Mouse (Mus musculus) limb, embryonic 11.5 days (tissue): Measurements from ENCODE around the gene Tspan17. TPM values are rescaled to one million over a fixed set of nuclear protein-coding genes. Genes with fewer than 3 reads are reported as not detected.
A peak's percentile ranks its signal among the peaks of the same experiment; 100 is the strongest.

ENCODE experiments used
- ATAC-seq: fragments of 200-750 bp; cut with Nextera tagmentation; 2 replicates; pipeline ENCODE4 v1.8.0; 2017; ENCODE audit warnings: low read depth; ENCODE audit not compliant: insufficient number of reproducible peaks, low FRiP score, low TSS enrichment
- DNase-seq: peaks from one replicate; pipeline ENCODE4 v3.0.0-alpha.2; 2015; ENCODE audit warnings: low spot score
- H3K27ac ChIP-seq: fragments of 300-500 bp; sonication (generic); replicated peaks from 2 replicates; pipeline ENCODE4 v1.5.1; 2014; ENCODE audit warnings: low read depth, mild to moderate bottlenecking, low read length
- H3K27me3 ChIP-seq: fragments of 300-500 bp; sonication (generic); 2 replicates; pipeline ENCODE4 v1.6.1; 2014; ENCODE audit warnings: mild to moderate bottlenecking, low read length, mixed read lengths; ENCODE audit not compliant: control insufficient read depth, insufficient read depth
- H3K36me3 ChIP-seq: fragments of 300-500 bp; sonication (generic); 2 replicates; pipeline ENCODE4 v1.6.1; 2014; ENCODE audit warnings: mild to moderate bottlenecking, low read length, moderate library complexity, mixed read lengths; ENCODE audit not compliant: control insufficient read depth, insufficient read depth
- H3K4me1 ChIP-seq: fragments of 300-500 bp; sonication (generic); 2 replicates; pipeline ENCODE4 v1.6.1; 2014; ENCODE audit warnings: low read length, mixed read lengths; ENCODE audit not compliant: control insufficient read depth, insufficient read depth
- H3K4me2 ChIP-seq: fragments of 300-500 bp; sonication (generic); 2 replicates; pipeline ENCODE4 v1.6.1; 2014; ENCODE audit warnings: low read depth, mild to moderate bottlenecking, moderate library complexity; ENCODE audit not compliant: severe bottlenecking
- H3K4me3 ChIP-seq: fragments of 300-500 bp; sonication (generic); 2 replicates; pipeline ENCODE4 v1.5.1; 2014; ENCODE audit warnings: low read depth, low read length
- H3K9ac ChIP-seq: fragments of 300-500 bp; sonication (generic); 2 replicates; pipeline ENCODE4 v1.6.1; 2014; ENCODE audit warnings: mild to moderate bottlenecking, low read length
- H3K9me3 ChIP-seq: fragments of 300-500 bp; sonication (generic); 2 replicates; pipeline ENCODE4 v1.6.1; 2016; ENCODE audit warnings: low read length; ENCODE audit not compliant: control insufficient read depth
- WGBS: fragments of 180-500 bp; shearing (Covaris S2); extraction: QIAGEN DNeasy Blood & Tissue Kit; methylation state at CpG from one replicate; pipeline ENCODE4 v1.1.7; 2014; 5-methylcytosine and 5-hydroxymethylcytosine counted together
- polyA plus RNA-seq: library from polyadenylated mRNA; unstranded; fragments of >200 nt; fragmentation: Nextera tagmentation; extraction: Ambion mirVana; gene quantifications from 2 replicates; pipeline ENCODE4 v1.2.1, GENCODE M21; 2014

Gene Tspan17
- polyA plus RNA-seq, 1 experiment from 2014 or later: 1.8 TPM

GRCm38 (mm10) chr13:54758756-54759470 lies 30.3 kb upstream of the Tspan17 start:
- WGBS: 1% methylated on average over 29 of the region's 29 CpGs
- DNase-seq: no peak
- Histone ChIP-seq H3K4me1 (peaks cover 17% of the 10 kb centered on the region), H3K4me3 (no peak overlapping the region), H3K36me3 (no peaks in the 10 kb centered on the region), H3K27me3 (peaks cover 25% of the 10 kb centered on the region), H3K27ac (no peak overlapping the region), H3K9me3 (no peaks in the 10 kb centered on the region), H3K4me2 (peak overlapping the region; percentile 54; the same call in 1 of the 2 replicates), H3K9ac (no peak overlapping the region)
- ATAC-seq: no peak; the same call in 1 of the 2 replicates

GRCm38 (mm10) chr13:54759496-54759895 lies 29.7 kb upstream of the Tspan17 start:
- no peaks in the 10 kb centered on the region for H3K36me3 ChIP-seq
- peaks cover 17% of the 10 kb centered on the region for H3K4me1 ChIP-seq
- no peak overlapping the region for H3K4me2 ChIP-seq
- WGBS: 20% methylated on average over 7 of the region's 7 CpGs
- peaks cover 31% of the 10 kb centered on the region for H3K27me3 ChIP-seq
- no peak overlapping the region for H3K27ac ChIP-seq
- no peak overlapping the region for H3K9ac ChIP-seq
- ATAC-seq (no peak), DNase-seq (no peak)
- H3K4me3 ChIP-seq: no peak overlapping the region
- H3K9me3 ChIP-seq: no peaks in the 10 kb centered on the region

- DNase-seq: peak; percentile 66
- no peak for ATAC-seq
- H3K27me3 ChIP-seq: peaks cover 38% of the 10 kb centered on the region
- no peak overlapping the region for H3K27ac ChIP-seq
- H3K9ac ChIP-seq: no peak overlapping the region
- no peaks in the 10 kb centered on the region for H3K36me3 ChIP-seq
- peaks cover 17% of the 10 kb centered on the region for H3K4me1 ChIP-seq
- H3K4me3 ChIP-seq: no peak overlapping the region
- H3K4me2 ChIP-seq: no peak overlapping the region
- H3K9me3 ChIP-seq: no peaks in the 10 kb centered on the region
- 47% methylated on average over 8 of the region's 8 CpGs for WGBS
Observed at GRCm38 (mm10) chr13:54760164-54760795, 28.9 kb upstream of the Tspan17 start.

- Histone ChIP-seq H3K27ac (no peak overlapping the region), H3K9me3 (no peaks in the 10 kb centered on the region), H3K36me3 (no peaks in the 10 kb centered on the region), H3K4me1 (peaks cover 17% of the 10 kb centered on the region), H3K9ac (no peak overlapping the region), H3K4me3 (no peak overlapping the region), H3K27me3 (peaks cover 43% of the 10 kb centered on the region), H3K4me2 (no peak overlapping the region)
- ATAC-seq: no peak
- WGBS: 86% methylated on average over 7 of the region's 7 CpGs
- no peak for DNase-seq
Observed at GRCm38 (mm10) chr13:54760906-54761305, 28.3 kb upstream of the Tspan17 start.

- Histone ChIP-seq H3K27me3 (peaks cover 54% of the 10 kb centered on the region), H3K36me3 (no peaks in the 10 kb centered on the region), H3K4me3 (peak overlapping the region; percentile 26), H3K9ac (no peak overlapping the region), H3K27ac (no peak overlapping the region), H3K9me3 (no peaks in the 10 kb centered on the region), H3K4me2 (peak overlapping the region; percentile 49), H3K4me1 (no peaks in the 10 kb centered on the region; the same call in 1 of the 2 replicates)
- ATAC-seq: no peak
- peak; percentile 25 for DNase-seq
- 4% methylated on average over 44 of the region's 44 CpGs for WGBS
Observed at GRCm38 (mm10) chr13:54765281-54766191, 23.6 kb upstream of the Tspan17 start.

- Histone ChIP-seq H3K9ac (no peak within 1 kb of the TSS), H3K4me3 (peak within 1 kb of the TSS; percentile 26), H3K9me3 (no peaks in the 10 kb centered on the region), H3K27ac (no peak within 1 kb of the TSS), H3K4me1 (no peaks in the 10 kb centered on the region; the same call in 1 of the 2 replicates), H3K27me3 (peaks cover 52% of the 10 kb centered on the region), H3K4me2 (peak within 1 kb of the TSS; percentile 49), H3K36me3 (no peaks in the 10 kb centered on the region)
- DNase-seq (peak; percentile 77), ATAC-seq (no peak)
- WGBS: 2% methylated on average over 35 of the region's 35 CpGs
Observed at GRCm38 (mm10) chr13:54766192-54766768, 22.9 kb upstream of the Tspan17 start, which contains the start of gene Sncb. Sncb (minus strand) TSS chr13:54766595.

GRCm38 (mm10) chr13:54767012-54767411 lies 22.2 kb upstream of the Tspan17 start:
- ATAC-seq (no peak), DNase-seq (no peak)
- Histone ChIP-seq H3K27ac (no peak overlapping the region), H3K4me2 (no peak overlapping the region), H3K36me3 (no peaks in the 10 kb centered on the region), H3K4me3 (no peak overlapping the region), H3K9ac (no peak overlapping the region), H3K9me3 (no peaks in the 10 kb centered on the region), H3K27me3 (peaks cover 52% of the 10 kb centered on the region), H3K4me1 (no peaks in the 10 kb centered on the region; the same call in 1 of the 2 replicates)
- WGBS: 73% methylated on average over 4 of the region's 4 CpGs

GRCm38 (mm10) chr13:54780592-54780991 lies 8.6 kb upstream of the Tspan17 start:
- Histone ChIP-seq H3K4me3 (no peak overlapping the region), H3K36me3 (no peaks in the 10 kb centered on the region), H3K9ac (no peak overlapping the region), H3K4me2 (no peak overlapping the region), H3K27me3 (no peaks in the 10 kb centered on the region), H3K27ac (no peak overlapping the region), H3K9me3 (no peaks in the 10 kb centered on the region), H3K4me1 (no peaks in the 10 kb centered on the region)
- ATAC-seq (no peak), DNase-seq (no peak)
- 91% methylated on average over 3 of the region's 3 CpGs for WGBS
